Mouse (Mus musculus): ENCODE data around the gene Hist1h2bb. TPM values are rescaled to one million over a fixed set of nuclear protein-coding genes. Genes with fewer than 3 reads are reported as not detected.
"Not testable (repeated sequence)": the region's sequence is repeated elsewhere in the genome, so short reads cannot be mapped to it uniquely, and the experiment has no call there.

Gene Hist1h2bb
- total RNA-seq, 2 experiments from 2014 or later = 23.0 to 24.7 TPM

DNA sequence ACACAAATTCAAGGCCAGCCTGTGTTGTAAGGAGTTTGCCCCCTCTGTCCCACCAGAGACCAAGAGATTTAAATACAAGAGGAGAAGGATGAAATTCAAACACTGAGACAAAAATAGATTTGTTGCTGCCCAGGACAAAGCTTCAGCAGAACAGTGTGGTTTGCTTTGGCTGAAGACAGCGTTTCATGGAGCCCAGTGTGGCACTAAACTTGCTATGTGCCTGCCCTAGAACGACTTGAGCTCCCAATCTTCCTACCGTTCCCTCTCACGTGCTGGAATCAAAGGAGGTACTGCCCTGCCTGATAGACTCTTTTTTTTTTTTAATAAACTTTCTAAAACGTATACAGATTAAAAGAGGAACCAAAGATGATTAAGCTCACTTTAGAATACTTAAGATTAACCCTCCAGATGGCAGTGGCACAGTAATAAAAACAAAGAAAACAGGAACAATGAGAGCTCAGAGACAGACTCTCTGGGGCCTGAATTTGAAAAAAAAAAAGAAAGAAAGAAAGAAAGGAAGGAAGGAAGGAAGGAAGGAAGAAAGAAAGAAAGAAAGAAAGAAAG, 22.4 kb downstream of the Hist1h2bb start:
- Histone ChIP-seq H3K4me3 (no peak overlapping the region), H3K27ac (no peak overlapping the region)
- no peak for DNase-seq (ENCODE audit: low spot score in 2 of 2)
- TF ChIP-seq CTCF (conservative IDR thresholded peaks at IDR 0.05) = no peak

DNA sequence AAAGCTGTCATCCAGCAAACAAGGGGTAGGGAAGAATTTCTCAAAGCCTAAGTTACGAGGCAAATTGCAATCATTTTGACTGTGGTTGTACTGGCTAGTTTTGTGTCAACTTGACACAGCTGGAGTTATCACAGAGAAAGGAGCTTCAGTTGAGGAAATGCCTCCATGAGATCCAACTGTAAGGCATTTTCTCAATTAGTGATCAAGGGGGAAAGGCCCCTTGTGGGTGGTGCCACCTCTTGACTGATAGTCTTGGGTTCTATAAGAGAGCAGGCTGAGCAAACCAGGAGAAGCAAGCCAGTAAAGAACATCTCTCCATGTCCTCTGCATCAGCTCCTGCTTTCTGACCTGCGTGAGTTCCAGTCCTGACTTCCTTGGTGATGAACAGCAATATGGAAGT, 23.1 kb downstream of the Hist1h2bb start, which contains the start of gene Trim38:
Gene Trim38 (plus strand): TSS at position 301 of the 400 bp plus-strand sequence.
- not testable (repeated sequence) for H3K27ac ChIP-seq; H3K4me3 ChIP-seq; DNase-seq (ENCODE audit: low spot score in 2 of 2)

DNA sequence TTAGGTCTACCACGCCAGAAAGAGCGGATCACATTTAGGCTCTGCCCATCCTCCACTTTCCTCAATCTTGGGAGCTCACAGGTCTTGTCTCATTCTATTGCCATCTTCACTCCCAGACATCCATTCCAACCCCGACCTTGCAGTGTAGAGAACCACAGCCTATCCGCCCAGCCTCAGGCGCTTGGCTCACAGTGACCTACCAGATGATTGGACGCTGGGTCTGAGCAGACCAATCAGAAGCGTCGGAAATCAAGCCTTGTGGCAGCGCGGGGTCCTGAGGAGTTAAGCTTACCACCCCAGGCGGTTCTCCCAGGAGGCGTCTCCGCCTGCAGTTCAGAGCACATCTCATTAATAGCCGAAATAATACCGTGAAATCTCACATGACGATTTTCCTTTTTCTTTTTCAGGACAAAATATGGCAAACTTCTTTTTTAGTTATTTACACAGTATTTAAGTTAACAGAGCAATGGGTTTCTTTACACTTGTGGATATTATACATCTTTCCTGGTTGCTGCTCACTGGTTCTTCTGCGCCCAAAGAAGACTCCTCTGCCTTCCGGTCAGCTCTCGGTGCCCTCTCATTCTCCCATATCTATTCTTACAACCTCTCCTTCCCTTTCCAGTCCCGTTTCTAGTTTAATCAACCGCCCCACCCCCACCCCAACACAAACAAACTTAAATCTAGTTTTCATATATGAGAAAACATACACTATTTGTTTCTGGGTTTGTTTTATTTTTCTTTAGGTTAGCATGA, 26.2 kb downstream of the Hist1h2bb start:
- peak; percentile 43 to 47 for DNase-seq (ENCODE audit: low spot score in 2 of 2)
- TF ChIP-seq CTCF (conservative IDR thresholded peaks at IDR 0.05) = 0 out of 2 replicates have a peak, but pooled peaks have one; percentile 7
- peak overlapping the region; percentile 29 for H3K4me3 ChIP-seq
- no peak overlapping the region for H3K27ac ChIP-seq

DNA sequence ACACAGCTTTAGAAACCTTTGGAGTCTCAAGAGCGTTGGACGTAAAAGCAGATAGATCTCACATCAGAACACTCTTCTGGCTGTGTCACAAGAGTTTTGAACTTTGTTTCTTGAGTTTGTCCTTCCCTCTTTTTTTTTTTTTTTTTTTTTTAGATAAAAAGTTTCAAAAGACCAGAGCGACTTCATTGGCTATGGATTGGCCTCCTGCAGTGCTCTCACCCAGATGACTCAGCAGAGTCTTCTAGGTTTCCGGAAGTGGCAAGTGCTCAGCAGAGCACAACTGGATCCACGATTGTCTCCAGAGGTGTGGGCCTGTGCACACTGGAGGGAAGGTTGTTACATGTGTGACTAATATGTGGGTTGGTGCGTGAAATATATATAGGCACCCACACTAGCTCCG, 31.8 kb downstream of the Hist1h2bb start:
- Histone ChIP-seq H3K4me3 (no peak overlapping the region), H3K27ac (no peak overlapping the region)
- DNase-seq (ENCODE audit: low spot score in 2 of 2) = no peak
- no peak for TF ChIP-seq CTCF (conservative IDR thresholded peaks at IDR 0.05)

DNA sequence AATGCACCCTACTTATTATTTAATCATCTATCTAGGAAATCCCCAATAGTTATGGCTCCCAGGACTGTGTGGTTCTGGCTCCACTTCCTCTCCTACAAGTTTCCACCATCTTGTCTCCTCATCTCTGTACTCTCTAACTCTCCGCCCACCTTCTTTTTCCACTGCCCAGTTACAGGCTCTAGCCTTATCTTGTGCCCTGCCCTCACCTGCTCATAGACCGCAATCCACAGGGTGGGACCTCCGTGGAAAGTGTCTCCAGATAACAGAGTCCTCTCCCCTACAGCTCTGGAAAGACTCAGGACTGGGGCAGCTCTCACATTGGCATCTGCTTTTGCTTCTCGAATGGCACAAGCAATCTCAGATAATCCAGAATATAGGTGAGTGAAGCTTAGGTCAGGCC, 32.5 kb downstream of the Hist1h2bb start:
- no peak overlapping the region for H3K27ac ChIP-seq
- TF ChIP-seq CTCF (conservative IDR thresholded peaks at IDR 0.05) = no peak
- H3K4me3 ChIP-seq = no peak overlapping the region
- no peak for DNase-seq (ENCODE audit: low spot score in 2 of 2)

DNA sequence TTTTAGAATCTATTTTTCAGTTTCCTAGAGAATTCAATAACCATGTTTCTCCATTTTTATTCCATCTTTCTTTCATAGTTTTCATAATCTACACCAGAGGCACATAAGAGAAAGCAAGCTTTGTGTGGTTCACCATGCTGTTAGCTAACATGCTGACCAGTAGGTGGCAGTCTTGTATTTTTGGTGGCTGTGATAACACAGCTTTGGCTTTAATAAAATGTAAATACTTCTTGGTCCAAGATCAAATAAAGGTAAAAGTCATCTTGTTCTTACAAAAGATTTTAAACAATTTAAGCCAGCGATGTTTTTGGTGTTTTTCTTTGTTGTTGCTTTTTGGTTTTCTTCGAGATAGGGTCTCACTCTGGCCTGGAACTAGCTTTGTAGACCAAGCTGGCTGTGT, 46.0 kb downstream of the Hist1h2bb start:
- no peak overlapping the region for H3K4me3 ChIP-seq
- DNase-seq (ENCODE audit: low spot score in 2 of 2) = peak; percentile 44 to 70
- TF ChIP-seq CTCF (conservative IDR thresholded peaks at IDR 0.05) = peak; percentile 94
- H3K27ac ChIP-seq = no peak overlapping the region

Small RNAs within 50 kb of the gene (microRNA-seq; reads per million reads assigned to microRNA genes)
- gene Gm44314 = 0 reads per million in 2 experiments
- 0 reads per million in 2 experiments for gene Gm44484

Other genes with a start within 250 kb of the Hist1h2bb start
- gene Hist1h4h, start 215.7 kb upstream of the Hist1h2bb start, total RNA-seq (2021) = 100 to 1,000 TPM; 333 to 344 TPM
- 10 to 100 TPM in 1 of 2 experiments, 1 to 10 TPM in 1; 6.9 to 12.2 TPM for gene Hist1h2af, start 212.8 kb upstream of the Hist1h2bb start, total RNA-seq (2021)
- gene Hist1h3g, start 211.3 kb upstream of the Hist1h2bb start, total RNA-seq (2021) = 1 to 10 TPM; 3.6 to 5.5 TPM
- gene Hist1h2bh, start 203.3 kb upstream of the Hist1h2bb start, total RNA-seq (2021) = 1 to 10 TPM in 1 of 2 experiments, under 1 TPM in 1; 0.39 to 1.2 TPM
- gene Hist1h3f, start 202.7 kb upstream of the Hist1h2bb start, total RNA-seq (2021) = 10 to 100 TPM; 17.7 to 18.3 TPM
- gene Hist1h4f, start 195.1 kb upstream of the Hist1h2bb start, total RNA-seq (2021) = 100 to 1,000 TPM; 150 to 167 TPM
- 1 to 10 TPM; 4.6 to 5.5 TPM for gene Hist1h1d, start 193.5 kb upstream of the Hist1h2bb start, total RNA-seq (2021)
- gene Hist1h3e, start 184.4 kb upstream of the Hist1h2bb start, total RNA-seq (2021) = 10 to 100 TPM; 45.3 to 54.6 TPM
- gene Hist1h2ae, start 175.5 kb upstream of the Hist1h2bb start, total RNA-seq (2021) = 1 to 10 TPM; 6.6 to 7.7 TPM
- gene Hist1h2bg, start 175.3 kb upstream of the Hist1h2bb start, total RNA-seq (2021) = 10 to 100 TPM; 74.0 to 78.9 TPM
- gene Hist1h2bf, start 172.5 kb upstream of the Hist1h2bb start, total RNA-seq (2021) = 10 to 100 TPM; 22.8 to 29.6 TPM
- 10 to 100 TPM in 1 of 2 experiments, 1 to 10 TPM in 1; 5.0 to 13.0 TPM for gene Hist1h2ad, start 172.4 kb upstream of the Hist1h2bb start, total RNA-seq (2021)
- 10 to 100 TPM; 12.1 to 13.0 TPM for gene Hist1h3d, start 171.0 kb upstream of the Hist1h2bb start, total RNA-seq (2021)
- 100 to 1,000 TPM; 140 to 146 TPM for gene Hist1h4d, start 165.1 kb upstream of the Hist1h2bb start, total RNA-seq (2021)
- 10 to 100 TPM in 1 of 2 experiments, 1 to 10 TPM in 1; 8.8 to 10.1 TPM for gene Hist1h2be, start 125.6 kb upstream of the Hist1h2bb start, total RNA-seq (2021)
- 10 to 100 TPM; 50.6 to 58.1 TPM for gene Hist1h1e, start 124.2 kb upstream of the Hist1h2bb start, total RNA-seq (2021)
- gene Hist1h2ac, start 62.8 kb upstream of the Hist1h2bb start, total RNA-seq (2021) = 1 to 10 TPM; 2.9 to 4.0 TPM
- 10 to 100 TPM; 45.1 to 50.2 TPM for gene Hist1h2bc, start 62.5 kb upstream of the Hist1h2bb start, total RNA-seq (2021)
- not detected for gene Hist1h1t, start 50.9 kb upstream of the Hist1h2bb start, total RNA-seq (2021)
- gene Hist1h4c, start 48.3 kb upstream of the Hist1h2bb start, total RNA-seq (2021) = 100 to 1,000 TPM; 108 to 115 TPM
- 1 to 10 TPM; 3.2 to 3.6 TPM for gene Hfe, start 35.9 kb upstream of the Hist1h2bb start, total RNA-seq (2021)
- gene Hist1h1c, start 7.9 kb upstream of the Hist1h2bb start, total RNA-seq (2021) = 10 to 100 TPM; 59.1 to 68.1 TPM
- gene Hist1h3c, start 1.1 kb upstream of the Hist1h2bb start, total RNA-seq (2021) = 1 to 10 TPM; 3.6 to 5.9 TPM
- 10 to 100 TPM; 24.4 to 27.3 TPM for gene Hist1h2ab, start 4.4 kb downstream of the Hist1h2bb start, total RNA-seq (2021)
- 10 to 100 TPM; 13.6 to 15.0 TPM for gene Hist1h3b, start 5.5 kb downstream of the Hist1h2bb start, total RNA-seq (2021)
- gene Hist1h4b, start 10.3 kb downstream of the Hist1h2bb start, total RNA-seq (2021) = 10 to 100 TPM; 70.9 to 73.8 TPM
- gene Hist1h4a, start 14.5 kb downstream of the Hist1h2bb start, total RNA-seq (2021) = 10 to 100 TPM; 46.0 to 55.3 TPM
- 10 to 100 TPM; 35.0 to 41.6 TPM for gene Hist1h3a, start 15.7 kb downstream of the Hist1h2bb start, total RNA-seq (2021)
- gene Hist1h1a, start 16.9 kb downstream of the Hist1h2bb start, total RNA-seq (2021) = 10 to 100 TPM; 18.5 to 18.9 TPM
- gene Trim38, start 23.2 kb downstream of the Hist1h2bb start, total RNA-seq (2021) = not detected
- gene Slc17a2, start 60.3 kb downstream of the Hist1h2bb start, total RNA-seq (2021) = under 1 TPM in 1 of 2 experiments, not detected in 1; 0.10 TPM
- gene Slc17a3, start 92.7 kb downstream of the Hist1h2bb start, total RNA-seq (2021) = not detected
- gene Slc17a1, start 121.0 kb downstream of the Hist1h2bb start, total RNA-seq (2021) = not detected
- not detected for gene Slc17a4, start 168.3 kb downstream of the Hist1h2bb start, total RNA-seq (2021)
- gene Hist1h2ba, start 187.4 kb downstream of the Hist1h2bb start, total RNA-seq (2021) = not detected
- gene Hist1h2aa, start 187.7 kb downstream of the Hist1h2bb start, total RNA-seq (2021) = not detected
- gene Scgn, start 244.5 kb downstream of the Hist1h2bb start, total RNA-seq (2021) = 1 to 10 TPM in 1 of 2 experiments, under 1 TPM in 1; 0.95 to 1.1 TPM

Data from layer of hippocampus, adult 2 months (tissue).